Comparison of ENCODE assay signal across 7 mouse cellular contexts in genomic region chr10:3367440-3367839, GRCm38 (mm10). TPM values are rescaled to one million over a fixed set of nuclear protein-coding genes. Genes with fewer than 3 reads are reported as not detected.
DNase-seq lines count a peak whose midpoint lies in the region; ATAC-seq and TF ChIP-seq lines count a peak whose summit lies in the region.

No protein-coding gene starts in this region.

- DNase-seq in left cerebral cortex, postnatal 25 days (ENCODE audit: low spot score in 2 of 2): peak; percentile 21 to 27
- DNase-seq in left cerebral cortex, adult 11 months (ENCODE audit: low spot score): no peak
- peak; percentile 12 for DNase-seq in midbrain, postnatal 0 days (ENCODE audit: low spot score)
- DNase-seq in thymus, postnatal 10 days (ENCODE audit: low spot score in 2 of 2): no peak

- no peaks in the 10 kb centered on the region for H3K36me3 ChIP-seq in forebrain, embryonic 13.5 days (ENCODE audit: poor library complexity, severe bottlenecking)
- H3K36me3 ChIP-seq in intestine, embryonic 15.5 days: no peaks in the 10 kb centered on the region
- H3K36me3 ChIP-seq in midbrain, postnatal 0 days (ENCODE audit: insufficient read depth, low read length): no peaks in the 10 kb centered on the region

- no peak for ATAC-seq in forebrain, embryonic 13.5 days
- no peak for ATAC-seq in intestine, embryonic 15.5 days
- no peak for ATAC-seq in midbrain, postnatal 0 days (ENCODE audit: low FRiP score)
- ATAC-seq in megakaryocyte-erythroid progenitor cell, adult 5-6 weeks (replicated peaks; ENCODE audit: low FRiP score, low TSS enrichment, poor library complexity, severe bottlenecking): no peak

- peak overlapping the region; percentile 90 for H3K4me2 ChIP-seq in forebrain, embryonic 13.5 days
- peak overlapping the region; percentile 98 for H3K4me2 ChIP-seq in intestine, embryonic 15.5 days (replicated peaks)
- H3K4me2 ChIP-seq in midbrain, postnatal 0 days (ENCODE audit: low read depth, low read length, poor library complexity, severe bottlenecking): peak overlapping the region; percentile 74

- H3K9ac ChIP-seq in forebrain, embryonic 13.5 days: peak overlapping the region; percentile 73
- H3K9ac ChIP-seq in intestine, embryonic 15.5 days: no peak overlapping the region
- H3K9ac ChIP-seq in midbrain, postnatal 0 days (replicated peaks; ENCODE audit: low read length, poor library complexity, severe bottlenecking): peak overlapping the region; percentile 83

- H3K27ac ChIP-seq in forebrain, embryonic 13.5 days: no peak overlapping the region
- no peak overlapping the region for H3K27ac ChIP-seq in intestine, embryonic 15.5 days
- peak overlapping the region; percentile 85 for H3K27ac ChIP-seq in midbrain, postnatal 0 days (ENCODE audit: low read depth, low read length)

- peak overlapping the region; percentile 61 for H3K4me3 ChIP-seq in forebrain, embryonic 13.5 days
- peak overlapping the region; percentile 59 for H3K4me3 ChIP-seq in intestine, embryonic 15.5 days (replicated peaks)
- peak overlapping the region; percentile 58 for H3K4me3 ChIP-seq in midbrain, postnatal 0 days (ENCODE audit: low read depth, low read length)

- 34% methylated on average over 11 of the region's 11 CpGs for WGBS in forebrain, embryonic 13.5 days
- 31% methylated on average over 11 of the region's 11 CpGs for WGBS in intestine, embryonic 15.5 days
- WGBS in midbrain, postnatal 0 days: 26% methylated on average over 11 of the region's 11 CpGs

- H3K9me3 ChIP-seq in forebrain, embryonic 13.5 days (replicated peaks): no peaks in the 10 kb centered on the region
- H3K9me3 ChIP-seq in intestine, embryonic 15.5 days: no peaks in the 10 kb centered on the region
- no peaks in the 10 kb centered on the region for H3K9me3 ChIP-seq in midbrain, postnatal 0 days (ENCODE audit: low read length)

- H3K27me3 ChIP-seq in forebrain, embryonic 13.5 days: peaks cover 13% of the 10 kb centered on the region; the same call in 1 of the 2 replicates
- peaks cover 8% of the 10 kb centered on the region; the same call in 1 of the 2 replicates for H3K27me3 ChIP-seq in intestine, embryonic 15.5 days (replicated peaks)
- no peaks in the 10 kb centered on the region for H3K27me3 ChIP-seq in midbrain, postnatal 0 days (ENCODE audit: insufficient read depth, low read length)

- intact Hi-C loops in left cerebral cortex, postnatal 25 days (cut with DNase I): loop anchor here (5.0 kb wide), 1 partner anchor 145 kb away; no protein-coding TSS in a partner anchor

- peaks cover 11% of the 10 kb centered on the region for H3K4me1 ChIP-seq in forebrain, embryonic 13.5 days
- H3K4me1 ChIP-seq in intestine, embryonic 15.5 days (replicated peaks): peaks cover 6% of the 10 kb centered on the region; the same call in 1 of the 2 replicates
- peaks cover 2% of the 10 kb centered on the region; the same call in 1 of the 2 replicates for H3K4me1 ChIP-seq in midbrain, postnatal 0 days (ENCODE audit: insufficient read depth, low read length)

- no peak for TF ChIP-seq CTCF in midbrain, postnatal 0 days (IDR thresholded peaks at IDR 0.05)

RNA-seq across cellular contexts. Expression of gene Ppp1r14c, which starts 1.6 kb away (rescaled TPM):
- total RNA-seq in left cerebral cortex, postnatal 25 days (2021): 10 to 100 TPM; 19.8 to 20.5 TPM
- 22.2 and 26.1 TPM in 2 replicates for polyA plus RNA-seq in forebrain, embryonic 13.5 days (2015; fragmentation: Nextera tagmentation; extraction: Ambion mirVana)
- polyA plus RNA-seq in intestine, embryonic 15.5 days (2015; fragmentation: Nextera tagmentation; extraction: Ambion mirVana): 1.8 and 2.4 TPM in 2 replicates
- total RNA-seq in midbrain, postnatal 0 days (2014; rRNA removed): 62.1 and 66.5 TPM in 2 replicates
- 70.3 and 72.1 TPM in 2 replicates for polyA plus RNA-seq in midbrain, postnatal 0 days (2015; fragmentation: Nextera tagmentation; extraction: Ambion mirVana)
- total RNA-seq in megakaryocyte-erythroid progenitor cell, adult 5-6 weeks (2014; fragmentation: Nextera tagmentation): not detected in 2 replicates
- not detected in 2 replicates for total RNA-seq in megakaryocyte-erythroid progenitor cell, adult 5-6 weeks (2017)

Comparison
In these comparisons a context has a peak if more than half of its experiments do, and no peak if none do; other contexts are left out.
1. DNase-seq: peak in left cerebral cortex, postnatal 25 days (2 of 2) and midbrain, postnatal 0 days (single experiment); none in left cerebral cortex, adult 11 months (single experiment) and thymus, postnatal 10 days (0 of 2).
2. RNA of gene Ppp1r14c, which starts 1.6 kb away (total RNA-seq): 62.1 to 66.5 TPM in midbrain, postnatal 0 days and 19.8 to 20.5 TPM in left cerebral cortex, postnatal 25 days; not detected in megakaryocyte-erythroid progenitor cell, adult 5-6 weeks; every median in the first group is over 10 times any median in the second.
3. Peak in every context shown above with its lines, with median percentiles within 50 percentile points of each other: H3K4me2 ChIP-seq and H3K4me3 ChIP-seq.